Mouse (Mus musculus) midbrain, postnatal 0 days (tissue): ENCODE data around the gene Rimbp2. TPM values are rescaled to one million over a fixed set of nuclear protein-coding genes. Genes with fewer than 3 reads are reported as not detected.

Experiments used
- ATAC-seq: fragments of 200-750 bp; cut with Nextera tagmentation; 2 replicates; pipeline ENCODE4 v1.8.0; 2017; ENCODE audit warnings: moderate number of reproducible peaks, mild to moderate bottlenecking, moderate TSS enrichment, moderate library complexity; ENCODE audit not compliant: low FRiP score
- DNase-seq: peaks from one replicate; pipeline ENCODE4 v3.0.0-alpha.2; 2015; ENCODE audit warnings: low spot score
- H3K27ac ChIP-seq: fragments of 300-500 bp; sonication (generic); 2 replicates; pipeline ENCODE4 v1.5.1; 2014; ENCODE audit warnings: low read depth, mild to moderate bottlenecking, low read length, mixed read lengths
- H3K27me3 ChIP-seq: fragments of 300-500 bp; sonication (generic); 2 replicates; pipeline ENCODE4 v1.6.1; 2014; ENCODE audit warnings: low read length, control low read depth, mixed read lengths; ENCODE audit not compliant: insufficient read depth
- H3K36me3 ChIP-seq: fragments of 300-500 bp; sonication (generic); 2 replicates; pipeline ENCODE4 v1.6.1; 2014; ENCODE audit warnings: low read length, control low read depth, mixed read lengths; ENCODE audit not compliant: insufficient read depth
- H3K4me1 ChIP-seq: fragments of 300-500 bp; sonication (generic); 2 replicates; pipeline ENCODE4 v1.6.1; 2014; ENCODE audit warnings: mild to moderate bottlenecking, control low read depth, antibody characterized with exemption, low read length, mixed read lengths; ENCODE audit not compliant: insufficient read depth
- H3K4me2 ChIP-seq: fragments of 300-500 bp; sonication (generic); 2 replicates; pipeline ENCODE4 v1.6.1; 2014; ENCODE audit warnings: low read depth, mild to moderate bottlenecking, low read length, mixed read lengths; ENCODE audit not compliant: poor library complexity, severe bottlenecking
- H3K4me3 ChIP-seq: fragments of 300-500 bp; sonication (generic); 2 replicates; pipeline ENCODE4 v1.5.1; 2014; ENCODE audit warnings: low read depth, mild to moderate bottlenecking, low read length, moderate library complexity
- H3K9ac ChIP-seq: fragments of 300-500 bp; sonication (generic); replicated peaks from 2 replicates; pipeline ENCODE4 v1.6.1; 2014; ENCODE audit warnings: mild to moderate bottlenecking, low read length, moderate library complexity, mixed read lengths; ENCODE audit not compliant: poor library complexity, severe bottlenecking
- H3K9me3 ChIP-seq: fragments of 300-500 bp; sonication (generic); 2 replicates; pipeline ENCODE4 v1.6.1; 2016; ENCODE audit warnings: low read length, control low read depth
- CTCF ChIP-seq: IDR thresholded peaks from 2 replicates; pipeline ENCODE4 v1.5.1; 2016; ENCODE audit warnings: antibody characterized with exemption, mild to moderate bottlenecking
- WGBS: fragments of 180-500 bp; shearing (Covaris S2); extraction: QIAGEN DNeasy Blood & Tissue Kit; methylation state at CpG from one replicate; pipeline ENCODE4 v1.1.7; 2014; 5-methylcytosine and 5-hydroxymethylcytosine counted together
- polyA plus RNA-seq: library from polyadenylated mRNA; unstranded; fragments of >200 nt; fragmentation: Nextera tagmentation; extraction: Ambion mirVana; gene quantifications from 2 replicates; pipeline ENCODE4 v1.2.1, GENCODE M21; 2015
- total RNA-seq: library from RNA; depleted of rRNA; stranded (reverse); fragments of >200 nt; gene quantifications from 2 replicates; pipeline ENCODE4 v1.2.3, GENCODE M21; 2014; rRNA removed

Rimbp2 gene
- total and polyA plus RNA-seq, 2 experiments from 2014 or later: 6.1 to 22.7 TPM

GRCm38 (mm10) chr5:128715171-128715570 lies 238.1 kb downstream of the Rimbp2 start:
- H3K9ac ChIP-seq: no peak overlapping the region
- H3K4me3 ChIP-seq: no peak overlapping the region
- H3K9me3 ChIP-seq: no peaks in the 10 kb centered on the region
- 58% methylated on average over 16 of the region's 16 CpGs for WGBS
- H3K27me3 ChIP-seq: no peaks in the 10 kb centered on the region
- no peaks in the 10 kb centered on the region for H3K4me1 ChIP-seq
- no peak overlapping the region for H3K4me2 ChIP-seq
- TF ChIP-seq CTCF: no peak
- ATAC-seq (no peak), DNase-seq (no peak)
- H3K27ac ChIP-seq: no peak overlapping the region
- no peaks in the 10 kb centered on the region for H3K36me3 ChIP-seq

GRCm38 (mm10) chr5:128711847-128712246 lies 241.4 kb downstream of the Rimbp2 start:
- no peaks in the 10 kb centered on the region for H3K9me3 ChIP-seq
- no peaks in the 10 kb centered on the region for H3K27me3 ChIP-seq
- H3K4me3 ChIP-seq: no peak overlapping the region
- 87% methylated on average over 6 of the region's 6 CpGs for WGBS
- H3K36me3 ChIP-seq: no peaks in the 10 kb centered on the region
- no peak overlapping the region for H3K4me2 ChIP-seq
- no peak overlapping the region for H3K27ac ChIP-seq
- TF ChIP-seq CTCF: peak; percentile 69
- H3K4me1 ChIP-seq: no peaks in the 10 kb centered on the region
- DNase-seq (no peak), ATAC-seq (no peak)
- H3K9ac ChIP-seq: no peak overlapping the region

- no peak overlapping the region for H3K4me3 ChIP-seq
- H3K27me3 ChIP-seq: no peaks in the 10 kb centered on the region
- no peak overlapping the region for H3K27ac ChIP-seq
- WGBS: 30% methylated on average over 8 of the region's 8 CpGs
- TF ChIP-seq CTCF: no peak
- H3K4me2 ChIP-seq: no peak overlapping the region
- ATAC-seq (no peak), DNase-seq (no peak)
- no peak overlapping the region for H3K9ac ChIP-seq
- H3K9me3 ChIP-seq: no peaks in the 10 kb centered on the region
- H3K4me1 ChIP-seq: no peaks in the 10 kb centered on the region
- no peaks in the 10 kb centered on the region for H3K36me3 ChIP-seq
Observed at GRCm38 (mm10) chr5:128710596-128710995, 242.7 kb downstream of the Rimbp2 start.

- H3K27ac ChIP-seq: no peak overlapping the region
- 71% methylated on average over 5 of the region's 5 CpGs for WGBS
- no peak overlapping the region for H3K4me2 ChIP-seq
- no peak for DNase-seq
- no peak overlapping the region for H3K4me3 ChIP-seq
- H3K9ac ChIP-seq: no peak overlapping the region
- no peaks in the 10 kb centered on the region for H3K27me3 ChIP-seq
- no peak for TF ChIP-seq CTCF
- H3K9me3 ChIP-seq: no peaks in the 10 kb centered on the region
- H3K36me3 ChIP-seq: no peaks in the 10 kb centered on the region
- H3K4me1 ChIP-seq: no peaks in the 10 kb centered on the region
- no peak for ATAC-seq
Observed at GRCm38 (mm10) chr5:128708929-128709328, 244.4 kb downstream of the Rimbp2 start.

Other genes with a start within 250 kb of the Rimbp2 start
- 15.5 and 15.9 TPM in 2 replicates for gene Stx2, start 55.1 kb upstream of the Rimbp2 start, total RNA-seq
- gene Stx2, start 55.1 kb upstream of the Rimbp2 start, polyA plus RNA-seq: 11.9 and 12.0 TPM in 2 replicates
- 183 and 191 TPM in 2 replicates for gene Ran, start 66.6 kb upstream of the Rimbp2 start, total RNA-seq
- 287 and 295 TPM in 2 replicates for gene Ran, start 66.6 kb upstream of the Rimbp2 start, polyA plus RNA-seq
- gene Adgrd1, start 143.3 kb upstream of the Rimbp2 start, total RNA-seq: 0.42 and 0.77 TPM in 2 replicates
- gene Adgrd1, start 143.3 kb upstream of the Rimbp2 start, polyA plus RNA-seq: 0.17 and 0.26 TPM in 2 replicates